Mouse (Mus musculus): ENCODE data around the gene Olfr1245. TPM values are rescaled to one million over a fixed set of nuclear protein-coding genes. Genes with fewer than 3 reads are reported as not detected.

Gene Olfr1245
- total and polyA plus RNA-seq, 3 experiments = not detected

DNA sequence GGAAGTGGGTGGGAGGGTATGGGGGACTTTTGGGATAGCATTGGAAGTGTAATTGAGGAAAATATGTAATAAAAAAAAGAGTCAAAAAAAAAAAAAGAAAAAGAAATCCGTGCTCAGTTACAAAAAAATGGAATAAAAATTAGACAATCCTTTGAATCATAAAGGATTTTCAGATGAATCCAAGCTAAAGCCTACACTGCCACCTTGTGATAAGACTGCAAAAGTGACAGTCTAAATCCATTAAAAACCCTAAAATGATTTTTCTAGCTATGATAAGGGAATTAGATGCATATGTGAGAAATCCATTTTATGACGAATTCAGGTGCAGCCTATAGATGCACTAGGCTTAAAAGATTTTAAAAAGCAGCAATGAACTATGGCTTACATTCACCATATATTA, 33.7 kb downstream of the Olfr1245 start (continued):
- no peak for TF ChIP-seq ELF1 (IDR thresholded peaks at IDR 0.05; ENCODE audit: low read depth, low read length)
- peak; percentile 65 for TF ChIP-seq RAD21 (IDR thresholded peaks at IDR 0.05; ENCODE audit: low read depth, low read length)

GRCm38 (mm10) chr2:89539923-89540322, 38.3 kb downstream of the Olfr1245 start:
- no peak for DNase-seq (ENCODE audit: low read depth, low spot score)

GRCm38 (mm10) chr2:89531387-89531786, 46.9 kb downstream of the Olfr1245 start, which contains the start of gene Olfr1243:
Gene Olfr1243, minus strand, starts transcription at chr2:89531487.
- DNase-seq (ENCODE audit: low read depth, low spot score) = no peak
- H3K27ac ChIP-seq (ENCODE audit: control insufficient read depth, low read depth, low read length) = no peak within 1 kb of the TSS
- TF ChIP-seq MXI1 (IDR thresholded peaks at IDR 0.05; ENCODE audit: low read depth, low read length) (no peak), ZC3H11A (IDR thresholded peaks at IDR 0.05; ENCODE audit: low read depth, low read length) (no peak), TCF12 (IDR thresholded peaks at IDR 0.05; ENCODE audit: low read depth, low read length) (no peak), RAD21 (IDR thresholded peaks at IDR 0.05; ENCODE audit: low read depth, low read length) (no peak), CTCF (IDR thresholded peaks at IDR 0.05 in 2 of 3, conservative IDR thresholded peaks at IDR 0.05 in 1 of 3; ENCODE audit: control insufficient read depth in 1 of 3, insufficient read depth in 1 of 3, low read depth in 2 of 3, low read length in 3 of 3, poor library complexity in 1 of 3, severe bottlenecking in 1 of 3) (no peak), RCOR1 (IDR thresholded peaks at IDR 0.05; ENCODE audit: low read depth, low read length) (no peak), UBTF (IDR thresholded peaks at IDR 0.05; ENCODE audit: borderline replicate concordance, insufficient read depth, low read depth, low read length) (no peak)

More at GRCm38 (mm10) chr2:89539923-89540322, 38.3 kb downstream of the Olfr1245 start:
- no peaks in the 10 kb centered on the region for H3K9me3 ChIP-seq (replicated peaks; ENCODE audit: insufficient read depth, low read length)
- H3K36me3 ChIP-seq (ENCODE audit: control insufficient read depth in 1 of 2, insufficient read depth in 2 of 2, low read length in 2 of 2) = no peaks in the 10 kb centered on the region
- H3K4me3 ChIP-seq (ENCODE audit: control insufficient read depth in 1 of 2, insufficient read depth in 1 of 2, low read depth in 2 of 2, low read length in 2 of 2) = no peak overlapping the region
- no peaks in the 10 kb centered on the region for H3K4me1 ChIP-seq (ENCODE audit: control insufficient read depth in 1 of 2, insufficient read depth in 2 of 2, low read length in 2 of 2)
- H3K27me3 ChIP-seq (ENCODE audit: control insufficient read depth in 1 of 2, insufficient read depth in 2 of 2, low read length in 2 of 2) = no peaks in the 10 kb centered on the region
- H3K27ac ChIP-seq (ENCODE audit: control insufficient read depth, low read depth, low read length) = no peak overlapping the region
- TF ChIP-seq ZKSCAN1 (IDR thresholded peaks at IDR 0.05; ENCODE audit: low read depth, low read length) (no peak), GATA1 (IDR thresholded peaks at IDR 0.05; ENCODE audit: low read depth, low read length) (no peak), MXI1 (IDR thresholded peaks at IDR 0.05; ENCODE audit: low read depth, low read length) (no peak), E2F4 (IDR thresholded peaks at IDR 0.05; ENCODE audit: borderline replicate concordance, low read depth, low read length) (no peak), ELF1 (IDR thresholded peaks at IDR 0.05; ENCODE audit: low read depth, low read length) (no peak), CHD2 (IDR thresholded peaks at IDR 0.05; ENCODE audit: low read length) (no peak), MAX (IDR thresholded peaks at IDR 0.05; ENCODE audit: low read length) (no peak), NELFE (IDR thresholded peaks at IDR 0.05; ENCODE audit: low read depth, low read length) (no peak), BHLHE40 (IDR thresholded peaks at IDR 0.05; ENCODE audit: borderline replicate concordance, low read depth, low read length) (no peak), TBP (IDR thresholded peaks at IDR 0.05; ENCODE audit: low read depth, low read length) (no peak), POLR2AphosphoS5 (IDR thresholded peaks at IDR 0.05; ENCODE audit: borderline replicate concordance, low read depth, low read length) (no peak), ETS1 (IDR thresholded peaks at IDR 0.05; ENCODE audit: low read depth, low read length) (no peak), MYC (IDR thresholded peaks at IDR 0.05; ENCODE audit: low read depth, low read length) (no peak), MYB (IDR thresholded peaks at IDR 0.05; ENCODE audit: low read depth, low read length) (no peak), RAD21 (IDR thresholded peaks at IDR 0.05; ENCODE audit: low read depth, low read length) (no peak)
- H3K79me2 ChIP-seq (ENCODE audit: control insufficient read depth, insufficient read depth, low read length, poor library complexity) = no peaks in the 10 kb centered on the region
- no peak overlapping the region for H3K9ac ChIP-seq (ENCODE audit: control insufficient read depth, low read depth, low read length, poor library complexity, severe bottlenecking)

More at GRCm38 (mm10) chr2:89531387-89531786, 46.9 kb downstream of the Olfr1245 start, which contains the start of gene Olfr1243:
- Histone ChIP-seq H3K4me3 (ENCODE audit: control insufficient read depth in 1 of 2, insufficient read depth in 1 of 2, low read depth in 2 of 2, low read length in 2 of 2) (no peak within 1 kb of the TSS), H3K4me1 (ENCODE audit: control insufficient read depth in 1 of 2, insufficient read depth in 2 of 2, low read length in 2 of 2) (no peaks in the 10 kb centered on the region), H3K36me3 (ENCODE audit: control insufficient read depth in 1 of 2, insufficient read depth in 2 of 2, low read length in 2 of 2) (no peaks in the 10 kb centered on the region), H3K79me2 (ENCODE audit: control insufficient read depth, insufficient read depth, low read length, poor library complexity) (no peaks in the 10 kb centered on the region), H3K9me3 (replicated peaks; ENCODE audit: insufficient read depth, low read length) (no peaks in the 10 kb centered on the region), H3K27me3 (ENCODE audit: control insufficient read depth in 1 of 2, insufficient read depth in 2 of 2, low read length in 2 of 2) (no peaks in the 10 kb centered on the region), H3K9ac (ENCODE audit: control insufficient read depth, low read depth, low read length, poor library complexity, severe bottlenecking) (no peak within 1 kb of the TSS)

All from MEL (cell line).